Mouse (Mus musculus) lung, adult 2 months (tissue): ENCODE measurements around the gene Gm45234.

Experiments
- CTCF ChIP-seq: fragments of 200-500 bp; IDR thresholded peaks from 2 replicates; pipeline ENCODE4 v1.5.1; 2011; ENCODE audit warnings: mild to moderate bottlenecking, low read length, control low read depth; ENCODE audit not compliant: insufficient read depth
- POLR2A ChIP-seq: fragments of 200-500 bp; IDR thresholded peaks from 2 replicates; pipeline ENCODE4 v1.6.1; 2011; ENCODE audit warnings: low read depth, mild to moderate bottlenecking, control low read depth, low read length, borderline replicate concordance; ENCODE audit errors: extremely low read depth

GRCm38 (mm10) chr6:124717968-124718367 is 37.9 kb downstream of the Gm45234 start:
- no peak for TF ChIP-seq CTCF
- no peak for TF ChIP-seq POLR2A
